Mouse (Mus musculus) kidney, embryonic 14.5 days (tissue): ENCODE data around the gene Padi1. TPM values are rescaled to one million over a fixed set of nuclear protein-coding genes. Genes with fewer than 3 reads are reported as not detected.

Experiments used
- ATAC-seq: fragments of 200-750 bp; cut with Nextera tagmentation; 2 replicates; pipeline ENCODE4 v1.8.0; 2017; ENCODE audit warnings: moderate number of reproducible peaks, mild to moderate bottlenecking, moderate TSS enrichment, moderate library complexity; ENCODE audit not compliant: low FRiP score, low TSS enrichment
- H3K27ac ChIP-seq: fragments of 300-500 bp; sonication (generic); 2 replicates; pipeline ENCODE4 v1.5.1; 2014; ENCODE audit warnings: low read depth, mild to moderate bottlenecking, low read length, moderate library complexity, mixed read lengths
- H3K27me3 ChIP-seq: fragments of 300-500 bp; sonication (generic); 2 replicates; pipeline ENCODE4 v1.6.1; 2014; ENCODE audit warnings: mild to moderate bottlenecking, low read length; ENCODE audit not compliant: control insufficient read depth, insufficient read depth
- H3K36me3 ChIP-seq: fragments of 300-500 bp; sonication (generic); 2 replicates; pipeline ENCODE4 v1.6.1; 2014; ENCODE audit warnings: low read length, mixed read lengths; ENCODE audit not compliant: control insufficient read depth, insufficient read depth
- H3K4me1 ChIP-seq: fragments of 300-500 bp; sonication (generic); 2 replicates; pipeline ENCODE4 v1.6.1; 2014; ENCODE audit warnings: low read length, mixed read lengths; ENCODE audit not compliant: control insufficient read depth, insufficient read depth
- H3K4me2 ChIP-seq: fragments of 300-500 bp; sonication (generic); replicated peaks from 2 replicates; pipeline ENCODE4 v1.6.1; 2014; ENCODE audit warnings: low read depth, mild to moderate bottlenecking, low read length
- H3K4me3 ChIP-seq: fragments of 300-500 bp; sonication (generic); 2 replicates; pipeline ENCODE4 v1.5.1; 2014; ENCODE audit warnings: mild to moderate bottlenecking, low read length
- H3K9ac ChIP-seq: fragments of 300-500 bp; sonication (generic); 2 replicates; pipeline ENCODE4 v1.6.1; 2014; ENCODE audit warnings: low read depth, mild to moderate bottlenecking, low read length, moderate library complexity
- H3K9me3 ChIP-seq: fragments of 300-500 bp; sonication (generic); 2 replicates; pipeline ENCODE4 v1.6.1; 2016; ENCODE audit warnings: low read length; ENCODE audit not compliant: control insufficient read depth
- WGBS: fragments of 180-500 bp; shearing (Covaris S2); extraction: QIAGEN DNeasy Blood & Tissue Kit; methylation state at CpG from one replicate; pipeline ENCODE4 v1.1.7; 2014; 5-methylcytosine and 5-hydroxymethylcytosine counted together
- polyA plus RNA-seq: library from polyadenylated mRNA; unstranded; fragments of >200 nt; fragmentation: Nextera tagmentation; extraction: Ambion mirVana; gene quantifications from 2 replicates; pipeline ENCODE4 v1.2.1, GENCODE M21; 2014

Gene Padi1
- polyA plus RNA-seq, 1 experiment from 2014 or later, result 0.09 TPM

GRCm38 (mm10) chr4:140776623-140777022 lies 69.0 kb downstream of the Padi1 start:
- ATAC-seq, result no peak
- 50% methylated on average over 13 of the region's 13 CpGs for WGBS
- Histone ChIP-seq H3K4me2 (no peak overlapping the region), H3K27me3 (no peaks in the 10 kb centered on the region), H3K4me3 (no peak overlapping the region), H3K9me3 (no peaks in the 10 kb centered on the region), H3K36me3 (no peaks in the 10 kb centered on the region), H3K9ac (no peak overlapping the region), H3K4me1 (peaks cover 7% of the 10 kb centered on the region; the same call in 1 of the 2 replicates), H3K27ac (no peak overlapping the region)

GRCm38 (mm10) chr4:140775876-140776275 lies 69.7 kb downstream of the Padi1 start:
- WGBS, result 84% methylated on average over 10 of the region's 10 CpGs
- no peak for ATAC-seq

GRCm38 (mm10) chr4:140774893-140775292 lies 70.7 kb downstream of the Padi1 start:
- Histone ChIP-seq H3K4me3 (no peak overlapping the region), H3K27ac (no peak overlapping the region), H3K9ac (no peak overlapping the region), H3K36me3 (no peaks in the 10 kb centered on the region), H3K27me3 (no peaks in the 10 kb centered on the region), H3K4me1 (peaks cover 7% of the 10 kb centered on the region; the same call in 1 of the 2 replicates), H3K4me2 (no peak overlapping the region), H3K9me3 (no peaks in the 10 kb centered on the region)
- ATAC-seq, result no peak
- WGBS, result 91% methylated on average over 9 of the region's 9 CpGs

More at GRCm38 (mm10) chr4:140775876-140776275, 69.7 kb downstream of the Padi1 start:
- H3K27me3 ChIP-seq, result no peaks in the 10 kb centered on the region
- no peak overlapping the region for H3K4me3 ChIP-seq
- no peaks in the 10 kb centered on the region for H3K9me3 ChIP-seq
- no peak overlapping the region for H3K9ac ChIP-seq
- no peaks in the 10 kb centered on the region for H3K36me3 ChIP-seq
- no peak overlapping the region for H3K27ac ChIP-seq
- H3K4me2 ChIP-seq, result no peak overlapping the region
- H3K4me1 ChIP-seq, result peaks cover 7% of the 10 kb centered on the region; the same call in 1 of the 2 replicates

GRCm38 (mm10) chr4:140774025-140774800 lies 71.4 kb downstream of the Padi1 start, which contains the start of gene Padi4:
Padi4 (minus strand) TSS chr4:140774236.
- no peak within 1 kb of the TSS for H3K4me3 ChIP-seq
- WGBS, result 87% methylated on average over 21 of the region's 21 CpGs
- H3K4me1 ChIP-seq, result peaks cover 7% of the 10 kb centered on the region; the same call in 1 of the 2 replicates
- H3K9me3 ChIP-seq, result no peaks in the 10 kb centered on the region
- no peaks in the 10 kb centered on the region for H3K36me3 ChIP-seq
- H3K27ac ChIP-seq, result no peak within 1 kb of the TSS
- no peak within 1 kb of the TSS for H3K9ac ChIP-seq
- H3K27me3 ChIP-seq, result no peaks in the 10 kb centered on the region
- H3K4me2 ChIP-seq, result no peak within 1 kb of the TSS
- no peak for ATAC-seq

- ATAC-seq, result no peak
- Histone ChIP-seq H3K4me3 (no peak overlapping the region), H3K27ac (0 out of 2 replicates have a peak overlapping the region, but pooled peaks have one; percentile 37), H3K4me2 (no peak overlapping the region), H3K9ac (no peak overlapping the region), H3K27me3 (0 out of 2 replicates have a peak, but pooled peaks cover 3% of the 10 kb centered on the region), H3K36me3 (no peaks in the 10 kb centered on the region), H3K9me3 (no peaks in the 10 kb centered on the region), H3K4me1 (peaks cover 7% of the 10 kb centered on the region; the same call in 1 of the 2 replicates)
- WGBS, result 39% methylated on average over 4 of the region's 4 CpGs
These were observed 74.5 kb downstream of the Padi1 start for GRCm38 (mm10) chr4:140771091-140771490.

GRCm38 (mm10) chr4:140770433-140770832 lies 75.1 kb downstream of the Padi1 start:
- Histone ChIP-seq H3K4me3 (peak overlapping the region; percentile 27), H3K9me3 (no peaks in the 10 kb centered on the region), H3K4me2 (peak overlapping the region; percentile 48), H3K4me1 (peaks cover 7% of the 10 kb centered on the region; the same call in 1 of the 2 replicates), H3K36me3 (no peaks in the 10 kb centered on the region), H3K9ac (peak overlapping the region; percentile 18; the same call in 1 of the 2 replicates), H3K27ac (peak overlapping the region; percentile 20; the same call in 1 of the 2 replicates), H3K27me3 (0 out of 2 replicates have a peak, but pooled peaks cover 3% of the 10 kb centered on the region)
- 7% methylated on average over 13 of the region's 13 CpGs for WGBS
- ATAC-seq, result no peak

- no peak overlapping the region for H3K4me3 ChIP-seq
- no peaks in the 10 kb centered on the region for H3K9me3 ChIP-seq
These were observed 76.6 kb downstream of the Padi1 start for GRCm38 (mm10) chr4:140768973-140769372.

GRCm38 (mm10) chr4:140765936-140766335 lies 79.6 kb downstream of the Padi1 start:
- Histone ChIP-seq H3K9ac (no peak overlapping the region), H3K4me3 (no peak overlapping the region), H3K4me1 (no peaks in the 10 kb centered on the region; the same call in 1 of the 2 replicates), H3K27me3 (0 out of 2 replicates have a peak, but pooled peaks cover 3% of the 10 kb centered on the region), H3K36me3 (no peaks in the 10 kb centered on the region), H3K4me2 (no peak overlapping the region), H3K9me3 (no peaks in the 10 kb centered on the region), H3K27ac (no peak overlapping the region)
- no peak for ATAC-seq
- 81% methylated on average over 3 of the region's 3 CpGs for WGBS

More at GRCm38 (mm10) chr4:140768973-140769372, 76.6 kb downstream of the Padi1 start:
- Histone ChIP-seq H3K4me2 (no peak overlapping the region), H3K27me3 (0 out of 2 replicates have a peak, but pooled peaks cover 3% of the 10 kb centered on the region), H3K27ac (no peak overlapping the region), H3K4me1 (peaks cover 7% of the 10 kb centered on the region; the same call in 1 of the 2 replicates), H3K36me3 (no peaks in the 10 kb centered on the region), H3K9ac (no peak overlapping the region)
- no peak for ATAC-seq
- WGBS, result 86% methylated on average over 5 of the region's 5 CpGs

- Histone ChIP-seq H3K4me1 (0 out of 2 replicates have a peak, but pooled peaks cover 3% of the 10 kb centered on the region), H3K9me3 (no peaks in the 10 kb centered on the region), H3K27ac (no peak overlapping the region), H3K9ac (no peak overlapping the region), H3K36me3 (no peaks in the 10 kb centered on the region), H3K4me2 (no peak overlapping the region), H3K27me3 (0 out of 2 replicates have a peak, but pooled peaks cover 3% of the 10 kb centered on the region), H3K4me3 (no peak overlapping the region)
- peak; percentile 48; the same call in 1 of the 2 replicates for ATAC-seq
- WGBS, result 16% methylated on average over 9 of the region's 9 CpGs
These were observed 82.4 kb downstream of the Padi1 start for GRCm38 (mm10) chr4:140763158-140763557.
